Mouse (Mus musculus) A20 (cell line): ENCODE data around the gene Il1a.
A peak's percentile ranks its signal among the peaks of the same experiment; 100 is the strongest.

ENCODE experiments used
- DNase-seq: peaks from one replicate; pipeline ENCODE4 v3.0.0-alpha.2; 2011; ENCODE audit warnings: low read depth, low spot score

The Il1a gene

DNA sequence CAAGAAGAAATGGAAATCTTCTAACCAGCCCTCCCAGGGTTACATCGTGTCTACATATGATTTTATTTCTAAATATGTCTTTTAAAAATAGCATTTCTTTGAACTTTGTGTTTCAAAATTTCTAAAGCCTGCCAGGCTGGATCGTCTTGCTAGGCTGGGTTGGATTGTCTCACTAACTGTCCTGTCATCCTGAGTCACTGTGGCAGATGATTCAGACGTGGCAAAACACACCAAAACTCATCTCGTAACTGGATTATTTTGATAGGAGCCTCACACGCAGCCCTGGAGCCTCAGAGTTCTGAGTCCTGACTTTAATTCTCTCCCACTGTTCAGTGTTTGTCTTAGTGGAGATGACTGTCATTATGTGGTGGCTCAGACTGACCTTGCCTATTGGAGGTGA is 46.7 kb downstream of the Il1a start:
- DNase-seq = no peak

DNA sequence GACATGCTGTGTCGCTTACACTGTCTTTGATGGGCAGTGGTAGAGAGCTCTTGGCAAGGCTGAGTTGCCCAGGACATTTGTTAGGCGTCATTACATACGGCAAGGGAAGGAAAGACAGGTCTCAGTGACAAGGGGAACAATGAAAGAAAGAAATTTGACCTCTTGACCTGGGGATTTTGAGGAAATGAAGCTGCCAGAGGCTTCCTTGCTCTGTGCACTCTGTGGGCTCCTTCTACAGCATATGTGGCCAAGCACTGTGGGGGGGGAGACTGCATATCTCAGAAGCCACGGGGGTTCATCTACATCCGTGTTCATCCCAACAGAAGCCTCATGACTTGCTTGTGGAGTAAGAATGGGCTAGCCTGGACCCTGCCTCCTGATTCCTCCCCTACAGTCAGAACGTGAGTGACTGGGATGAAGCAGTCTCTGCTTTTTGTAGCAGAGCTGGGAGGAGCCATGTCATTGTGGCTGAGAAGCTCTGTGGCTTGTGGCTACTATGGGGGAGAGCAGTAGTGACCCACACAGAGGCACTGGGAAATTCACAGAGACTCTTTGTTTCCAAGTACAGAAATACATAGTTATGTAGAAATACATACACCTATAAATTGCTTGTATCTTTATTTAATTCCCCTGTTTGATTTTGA is 48.5 kb downstream of the Il1a start:
- DNase-seq = no peak

DNA sequence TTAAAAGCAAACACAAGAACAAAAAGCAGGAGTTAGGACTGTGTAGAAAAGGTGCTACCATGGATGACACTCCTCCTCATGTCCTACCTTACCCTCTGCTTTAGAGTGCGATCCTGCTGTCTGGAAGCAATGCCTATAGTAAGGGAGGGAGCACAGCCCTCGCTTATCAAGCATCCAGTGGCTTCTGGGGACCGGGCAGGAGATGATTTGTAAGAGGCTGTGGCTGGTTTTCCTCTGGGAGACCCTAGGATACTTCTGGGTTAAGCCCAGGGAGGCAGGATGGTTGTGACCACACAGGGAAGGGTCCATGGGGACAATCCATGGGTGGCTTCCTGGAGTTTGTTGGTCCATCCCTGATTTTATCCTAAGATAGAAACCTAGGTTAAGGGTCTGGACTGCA is 49.1 kb downstream of the Il1a start:
- no peak for DNase-seq

DNA sequence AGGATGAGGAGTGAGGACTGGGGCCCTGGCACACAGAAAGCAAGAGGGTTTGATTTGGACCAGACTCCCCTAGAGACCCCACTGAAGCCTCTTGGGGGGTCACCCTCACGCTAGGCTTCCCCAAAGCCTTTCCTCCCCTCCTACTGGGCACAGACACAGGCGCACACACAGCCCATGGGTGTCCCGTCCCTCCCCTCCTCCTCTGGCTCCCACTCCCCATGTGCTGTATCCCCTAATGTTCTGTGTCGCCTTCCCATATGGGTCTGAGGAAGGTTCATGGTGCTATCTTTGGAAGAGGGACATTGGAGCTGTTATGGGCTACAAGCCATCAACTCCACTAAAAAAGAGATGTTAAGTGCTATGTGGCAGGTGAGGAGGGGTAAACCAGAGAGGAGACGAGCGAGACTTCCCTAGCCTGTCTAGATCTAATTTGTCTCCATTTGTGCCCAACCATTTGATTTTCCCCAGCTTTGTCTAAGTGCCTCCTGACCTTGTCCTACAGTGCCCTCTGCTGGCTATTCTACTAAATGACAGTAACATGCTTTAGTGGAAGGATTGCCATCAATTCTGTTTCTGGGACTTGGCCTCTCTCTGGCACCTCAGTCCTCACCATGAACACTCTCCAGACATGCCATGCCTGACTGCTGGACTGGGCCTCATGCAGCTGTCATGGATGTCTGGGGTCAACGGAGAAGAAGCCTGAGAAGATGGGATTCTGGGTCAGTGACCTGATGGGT is 51.1 kb downstream of the Il1a start:
- DNase-seq = peak; percentile 72

DNA sequence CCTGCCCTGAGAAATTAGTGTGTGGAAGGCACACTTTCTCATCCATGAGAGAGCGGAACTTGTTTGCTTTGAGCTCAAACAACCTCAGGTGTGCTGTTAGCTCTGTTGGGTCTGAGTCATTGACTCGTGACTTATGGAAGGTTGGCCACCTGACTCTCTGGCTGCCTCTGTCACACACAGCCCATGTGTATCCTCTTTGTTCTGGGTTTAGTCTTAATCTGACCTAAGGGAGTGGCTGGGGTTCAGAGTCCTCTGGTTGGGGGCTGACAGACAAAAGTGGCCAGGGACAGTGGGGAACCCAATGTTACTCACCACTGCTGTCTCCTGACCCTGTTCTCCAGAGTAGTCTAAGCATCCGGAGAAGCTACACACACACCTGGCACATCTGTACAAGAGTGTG is 51.7 kb downstream of the Il1a start:
- no peak for DNase-seq

DNA sequence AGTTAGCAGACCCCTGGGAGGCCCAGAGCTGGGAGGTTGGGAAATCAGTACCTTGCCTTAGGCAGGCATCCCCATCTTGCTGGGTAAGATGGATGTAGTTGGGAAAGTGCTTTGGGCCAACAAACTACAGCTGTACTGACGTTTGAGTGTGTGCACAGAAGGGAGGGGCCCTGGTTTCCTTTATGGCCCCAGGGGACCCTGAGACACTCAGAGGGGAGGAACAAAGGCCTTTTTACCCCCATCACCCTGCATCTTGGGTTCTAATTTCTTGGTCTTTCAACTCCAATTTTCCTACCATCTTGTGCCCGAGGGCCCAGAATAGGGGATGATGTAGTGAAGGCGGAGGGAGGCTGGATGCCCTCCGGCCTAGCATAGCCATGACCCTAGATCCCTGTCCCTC is 53.8 kb downstream of the Il1a start:
- DNase-seq = peak; percentile 29

DNA sequence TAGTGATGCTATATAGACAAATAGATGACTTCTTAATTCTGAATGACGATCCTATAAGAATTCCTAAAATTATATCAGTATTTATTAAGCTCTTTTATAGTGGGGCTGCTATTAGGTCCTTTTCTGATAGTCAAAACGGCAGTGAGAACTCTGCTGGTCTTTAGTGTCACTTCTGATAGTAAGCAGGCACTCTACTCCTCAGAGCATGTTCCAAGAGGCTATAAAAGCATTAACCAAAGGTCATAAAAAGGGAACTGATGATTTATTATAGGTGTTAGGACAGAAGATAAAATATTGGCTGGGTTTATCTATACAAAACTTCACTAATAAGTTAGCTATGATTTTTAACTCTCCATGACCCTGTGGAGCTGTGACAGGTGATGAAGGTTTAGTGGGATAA is 55.7 kb downstream of the Il1a start:
- no peak for DNase-seq

DNA sequence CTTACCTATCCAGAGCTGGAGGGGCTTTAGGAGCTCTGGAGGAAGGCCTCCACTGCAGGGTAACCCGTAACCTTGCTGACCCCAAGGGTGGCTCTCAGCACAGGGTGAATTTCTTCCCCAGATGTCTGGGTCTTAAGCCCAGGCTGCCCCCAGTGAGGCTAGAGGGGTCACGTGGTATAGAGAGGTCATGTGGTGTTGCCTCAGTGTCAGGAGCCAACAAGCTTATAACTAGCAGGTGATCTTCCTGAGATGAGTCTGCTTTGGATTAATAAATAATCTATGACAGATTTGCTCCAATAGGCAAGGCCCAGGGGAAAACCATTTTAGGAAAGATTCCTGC is 56.2 kb downstream of the Il1a start:
- no peak for DNase-seq

DNA sequence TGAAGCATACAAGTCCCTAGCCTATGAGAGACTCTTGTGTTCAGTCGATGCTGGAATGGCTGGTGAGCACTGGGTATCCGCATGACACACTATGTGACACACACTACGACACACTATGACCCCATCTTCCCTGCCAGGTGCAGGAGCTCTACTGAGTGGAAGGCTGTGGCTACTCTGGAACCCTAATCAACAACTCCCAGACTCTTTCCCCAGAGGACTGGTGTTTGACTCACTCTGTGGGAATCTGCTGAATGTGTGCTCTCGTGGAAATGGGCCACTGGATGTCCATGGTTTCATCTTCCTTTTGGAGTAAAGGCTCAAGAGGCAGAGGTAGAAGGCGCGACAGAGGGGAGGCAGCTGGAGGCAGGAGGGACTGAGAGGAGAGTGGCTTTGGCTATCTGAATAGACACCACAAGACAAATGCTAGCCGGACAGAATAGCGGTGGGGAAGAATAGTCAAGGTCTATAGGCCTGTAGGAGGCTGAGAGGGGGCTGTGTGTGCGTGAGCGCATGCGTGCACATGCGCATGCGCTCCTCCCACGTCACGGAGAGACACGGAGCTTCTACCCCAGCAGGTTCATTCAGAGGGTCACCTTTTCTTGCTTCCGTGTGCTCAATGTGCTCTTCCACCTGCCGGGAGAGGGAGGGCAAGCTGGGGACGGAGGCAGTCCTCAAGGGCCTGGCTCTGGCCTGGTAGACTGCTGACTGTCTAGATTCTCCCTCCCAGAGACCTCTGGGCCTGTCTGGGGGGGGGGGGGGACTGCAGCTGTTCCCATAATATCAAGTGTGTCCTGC is 56.7 kb downstream of the Il1a start:
- DNase-seq = no peak
